Mouse (Mus musculus): ENCODE data around the gene Fcgr3.

- TF ChIP-seq GATA1 (IDR thresholded peaks at IDR 0.05; ENCODE audit: low read length) (no peak), TAL1 (IDR thresholded peaks at IDR 0.05; ENCODE audit: low read length) (no peak)
Measured at GRCm38 (mm10) chr1:171111781-171112575, 47.2 kb upstream of the Fcgr3 start.

Data from erythroblast, embryonic 14.5 days (primary cell).